Mouse (Mus musculus) 3134 (cell line): ENCODE data around the gene Mis18a.
A peak's percentile ranks its signal among the peaks of the same experiment; 100 is the strongest.

ENCODE experiments used
- DNase-seq: peaks from one replicate; pipeline ENCODE4 v3.0.0-alpha.2; 2011; ENCODE audit warnings: low spot score; ENCODE audit not compliant: insufficient read length; ENCODE audit errors: extremely low read depth

Gene Mis18a

GRCm38 (mm10) chr16:90704161-90704825 lies 22.9 kb downstream of the Mis18a start:
- DNase-seq = no peak

GRCm38 (mm10) chr16:90703646-90704045 lies 23.6 kb downstream of the Mis18a start:
- DNase-seq = no peak

GRCm38 (mm10) chr16:90701541-90701940 lies 25.7 kb downstream of the Mis18a start:
- no peak for DNase-seq

GRCm38 (mm10) chr16:90699390-90699789 lies 27.8 kb downstream of the Mis18a start:
- DNase-seq = no peak

- DNase-seq = no peak
Observed at GRCm38 (mm10) chr16:90696306-90696705, 30.9 kb downstream of the Mis18a start.

GRCm38 (mm10) chr16:90695121-90695520 lies 32.1 kb downstream of the Mis18a start:
- DNase-seq = no peak

GRCm38 (mm10) chr16:90694719-90695118 lies 32.5 kb downstream of the Mis18a start:
- DNase-seq = no peak

- no peak for DNase-seq
Observed at GRCm38 (mm10) chr16:90693625-90694024, 33.6 kb downstream of the Mis18a start.

GRCm38 (mm10) chr16:90692704-90693385 lies 34.4 kb downstream of the Mis18a start:
- no peak for DNase-seq

- DNase-seq = no peak
Observed at GRCm38 (mm10) chr16:90687687-90688263, 39.4 kb downstream of the Mis18a start.

GRCm38 (mm10) chr16:90687011-90687410 lies 40.2 kb downstream of the Mis18a start:
- no peak for DNase-seq

DNA sequence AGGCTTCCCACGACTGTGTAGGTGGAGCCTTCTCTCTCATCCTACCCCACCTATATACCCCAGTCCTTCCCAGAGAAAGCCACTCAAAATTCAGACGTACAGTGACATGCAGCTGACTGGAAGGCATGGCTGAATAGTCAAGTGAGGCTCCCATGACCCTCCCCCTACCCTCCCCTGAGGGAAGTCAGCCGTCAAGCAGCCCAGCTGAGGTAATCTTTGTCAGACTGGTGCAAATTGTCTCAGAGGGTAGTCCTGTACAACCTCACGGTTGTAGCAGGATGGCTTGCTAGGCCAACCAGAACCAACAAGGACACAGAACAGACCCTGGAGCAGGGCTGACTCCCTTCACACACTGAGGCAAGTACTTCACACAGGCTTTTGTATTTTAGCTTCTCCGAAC lies 43.1 kb downstream of the Mis18a start:
- no peak for DNase-seq

DNA sequence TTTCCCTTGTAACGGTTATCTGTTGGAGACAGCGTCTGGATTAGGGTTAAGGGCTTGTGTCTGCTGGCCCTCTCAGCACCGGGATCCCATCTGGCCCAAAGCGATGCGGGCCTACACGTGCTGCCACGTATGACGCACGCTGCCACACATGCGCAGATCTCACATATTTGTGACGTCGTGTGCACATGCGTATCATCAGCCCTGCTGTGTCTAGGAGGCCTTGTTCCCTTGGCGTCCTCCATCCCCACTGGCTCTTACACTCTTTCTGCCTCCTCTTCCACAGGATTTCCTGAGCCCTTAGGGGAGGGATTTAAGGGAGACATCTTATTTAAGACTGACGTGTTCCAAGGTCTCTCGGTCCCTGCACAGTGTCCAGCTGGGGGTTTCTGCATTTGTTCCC lies 47.2 kb downstream of the Mis18a start:
- no peak for DNase-seq

DNA sequence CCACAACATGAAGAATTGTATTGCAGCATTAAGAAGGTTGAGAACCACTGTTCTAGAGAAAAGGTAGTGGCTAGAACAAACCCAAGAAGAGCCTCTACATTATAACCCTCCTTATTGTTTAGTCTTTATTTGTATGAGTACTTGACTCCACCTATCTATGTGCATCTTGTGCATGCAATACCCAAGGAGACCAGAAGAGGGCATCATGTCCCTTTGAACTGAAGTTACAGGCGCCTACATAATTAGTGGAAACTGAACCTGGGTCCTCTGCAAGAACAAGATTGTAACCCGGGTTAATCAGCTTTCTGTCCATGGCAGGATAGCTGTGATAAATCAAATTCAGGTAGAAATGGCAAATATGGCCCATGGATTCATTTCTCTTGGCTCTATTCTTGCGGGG lies 48.4 kb downstream of the Mis18a start:
- DNase-seq = no peak

DNA sequence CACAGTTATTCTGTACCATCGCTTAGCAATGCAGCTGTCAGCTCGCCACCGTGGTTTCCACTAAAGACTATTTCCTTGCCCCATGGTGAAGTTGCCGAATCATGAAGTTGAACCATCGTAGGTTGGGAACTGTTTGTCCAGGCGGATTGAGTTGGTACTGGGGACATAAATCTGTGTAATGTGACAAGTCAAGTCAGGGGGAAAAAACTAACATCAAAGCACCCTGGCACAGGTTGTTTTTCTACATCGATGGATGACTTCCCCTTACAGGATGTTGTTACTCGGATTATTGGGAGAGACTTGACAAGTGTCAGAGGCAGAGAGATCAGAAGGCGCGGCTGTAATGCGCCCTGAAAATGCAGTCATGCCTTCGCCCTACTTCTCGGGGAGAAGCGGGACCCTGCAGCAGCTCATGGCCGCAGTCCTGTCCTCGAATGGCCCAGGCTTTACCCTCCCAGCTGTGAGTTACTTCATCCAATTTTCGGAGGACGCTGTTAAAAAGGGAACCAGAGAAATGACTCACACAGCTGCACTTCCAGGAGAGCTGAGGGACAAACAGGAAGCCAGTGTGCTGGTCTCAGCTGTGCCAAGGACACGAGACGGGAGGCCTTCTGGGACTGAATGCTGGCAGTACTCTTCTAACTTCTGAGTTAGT lies 50.2 kb downstream of the Mis18a start:
- DNase-seq = peak; percentile 22

- DNase-seq = no peak
Observed at GRCm38 (mm10) chr16:90674651-90675050, 52.6 kb downstream of the Mis18a start.

DNA sequence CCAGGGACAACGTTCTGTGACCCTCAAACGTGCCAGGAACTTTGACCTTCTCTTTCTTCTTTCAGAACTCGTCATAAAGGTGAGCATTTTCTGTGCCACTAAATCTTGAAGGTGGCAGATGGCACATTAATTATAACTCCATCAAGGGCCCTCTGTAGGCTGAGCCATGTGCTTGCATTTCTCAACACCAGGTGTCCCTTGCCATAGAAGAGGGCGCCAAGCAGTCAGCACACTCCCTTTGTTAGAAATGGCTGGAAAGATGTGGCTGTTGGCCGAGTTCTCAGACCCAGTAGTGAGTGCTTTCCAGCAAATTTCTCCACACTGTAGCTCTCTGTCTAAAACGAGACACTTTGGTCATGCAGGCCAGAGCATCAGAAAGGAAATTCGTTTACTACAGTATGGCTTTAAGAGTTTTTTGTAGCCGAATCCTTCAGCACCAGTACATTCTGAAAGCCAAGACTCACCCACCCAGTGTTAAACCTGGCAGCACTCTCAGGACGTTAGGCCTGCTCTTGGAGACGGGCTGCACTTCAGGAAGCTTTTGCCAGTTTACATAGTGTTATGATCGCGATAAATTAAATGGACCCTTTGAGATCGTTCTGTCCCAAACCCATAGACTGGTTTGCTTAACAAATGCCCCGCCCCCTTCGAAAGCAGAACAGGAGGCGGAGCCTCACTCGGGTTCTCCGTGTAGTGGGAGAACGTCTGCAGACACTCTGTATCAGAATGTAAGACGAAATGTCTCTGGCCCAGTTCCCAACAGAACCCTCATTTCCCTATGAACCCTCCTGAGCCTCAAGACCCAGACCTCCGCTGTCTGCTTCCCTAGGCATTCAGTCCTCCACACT lies 53.5 kb downstream of the Mis18a start:
- DNase-seq = no peak
